Mouse (Mus musculus): Measurements from ENCODE around the gene Rassf4. TPM values are rescaled to one million over a fixed set of nuclear protein-coding genes. Genes with fewer than 3 reads are reported as not detected.

Rassf4 gene
- total RNA-seq, 4 experiments from 2014 or later, result 6.2 to 8.6 (median 7.4) TPM

GRCm38 (mm10) chr6:116671768-116672167 is 2.0 kb downstream of the Rassf4 start:
- DNase-seq (ENCODE audit: low spot score in 2 of 2), result no peak

- DNase-seq (ENCODE audit: low spot score in 2 of 2), result no peak
Measured at GRCm38 (mm10) chr6:116671031-116671430, 2.7 kb downstream of the Rassf4 start.

GRCm38 (mm10) chr6:116670144-116670543 is 3.6 kb downstream of the Rassf4 start:
- DNase-seq (ENCODE audit: low spot score in 2 of 2), result no peak

GRCm38 (mm10) chr6:116668682-116669470 is 4.9 kb downstream of the Rassf4 start:
- DNase-seq (ENCODE audit: low spot score in 2 of 2), result no peak

- DNase-seq (ENCODE audit: low spot score in 2 of 2), result no peak
Measured at GRCm38 (mm10) chr6:116667382-116667781, 6.4 kb downstream of the Rassf4 start.

GRCm38 (mm10) chr6:116666892-116667291 is 6.9 kb downstream of the Rassf4 start:
- no peak for DNase-seq (ENCODE audit: low spot score in 2 of 2)

GRCm38 (mm10) chr6:116666085-116666750 is 7.5 kb downstream of the Rassf4 start:
- DNase-seq (ENCODE audit: low spot score in 2 of 2), result no peak

GRCm38 (mm10) chr6:116664830-116665229 is 8.9 kb downstream of the Rassf4 start:
- no peak for DNase-seq (ENCODE audit: low spot score in 2 of 2)

GRCm38 (mm10) chr6:116664031-116664430 is 9.7 kb downstream of the Rassf4 start:
- no peak for DNase-seq (ENCODE audit: low spot score in 2 of 2)

- no peak for DNase-seq (ENCODE audit: low spot score in 2 of 2)
Measured at GRCm38 (mm10) chr6:116663364-116663763, 10.4 kb downstream of the Rassf4 start.

- DNase-seq (ENCODE audit: low spot score in 2 of 2), result no peak
Measured at GRCm38 (mm10) chr6:116653684-116654454, 19.9 kb downstream of the Rassf4 start.

- no peak for DNase-seq (ENCODE audit: low spot score in 2 of 2)
Measured at GRCm38 (mm10) chr6:116653191-116653590, 20.6 kb downstream of the Rassf4 start.

- DNase-seq (ENCODE audit: low spot score in 2 of 2), result no peak
Measured at GRCm38 (mm10) chr6:116651437-116652118, 22.2 kb downstream of the Rassf4 start.

GRCm38 (mm10) chr6:116650406-116650805 is 23.3 kb downstream of the Rassf4 start, which contains the start of gene Depp1:
Gene Depp1, plus strand, starts transcription at chr6:116650609.
- DNase-seq (ENCODE audit: low spot score in 2 of 2), result no peak

GRCm38 (mm10) chr6:116649811-116650210 is 23.9 kb downstream of the Rassf4 start:
- no peak for DNase-seq (ENCODE audit: low spot score in 2 of 2)

- no peak for DNase-seq (ENCODE audit: low spot score in 2 of 2)
Measured at GRCm38 (mm10) chr6:116647763-116648162, 26.0 kb downstream of the Rassf4 start.

GRCm38 (mm10) chr6:116644335-116644734 is 29.4 kb downstream of the Rassf4 start:
- no peak for DNase-seq (ENCODE audit: low spot score in 2 of 2)

GRCm38 (mm10) chr6:116643881-116644280 is 29.9 kb downstream of the Rassf4 start:
- no peak for DNase-seq (ENCODE audit: low spot score in 2 of 2)

- peak in 1 of 2 experiments; percentile 70 for DNase-seq (ENCODE audit: low spot score in 2 of 2)
Measured at GRCm38 (mm10) chr6:116642942-116643341, 30.8 kb downstream of the Rassf4 start.

GRCm38 (mm10) chr6:116639663-116640062 is 34.1 kb downstream of the Rassf4 start:
- no peak for DNase-seq (ENCODE audit: low spot score in 2 of 2)

GRCm38 (mm10) chr6:116638871-116639270 is 34.9 kb downstream of the Rassf4 start:
- no peak for DNase-seq (ENCODE audit: low spot score in 2 of 2)
